Mouse (Mus musculus): ENCODE measurements around the gene Pacsin3. TPM values are rescaled to one million over a fixed set of nuclear protein-coding genes. Genes with fewer than 3 reads are reported as not detected.
A peak's percentile ranks its signal among the peaks of the same experiment; 100 is the strongest.

The Pacsin3 gene
- 11.7 and 13.1 TPM in 2 replicates for polyA plus RNA-seq (2014; fragmentation: Nextera tagmentation; extraction: Ambion mirVana)

DNA sequence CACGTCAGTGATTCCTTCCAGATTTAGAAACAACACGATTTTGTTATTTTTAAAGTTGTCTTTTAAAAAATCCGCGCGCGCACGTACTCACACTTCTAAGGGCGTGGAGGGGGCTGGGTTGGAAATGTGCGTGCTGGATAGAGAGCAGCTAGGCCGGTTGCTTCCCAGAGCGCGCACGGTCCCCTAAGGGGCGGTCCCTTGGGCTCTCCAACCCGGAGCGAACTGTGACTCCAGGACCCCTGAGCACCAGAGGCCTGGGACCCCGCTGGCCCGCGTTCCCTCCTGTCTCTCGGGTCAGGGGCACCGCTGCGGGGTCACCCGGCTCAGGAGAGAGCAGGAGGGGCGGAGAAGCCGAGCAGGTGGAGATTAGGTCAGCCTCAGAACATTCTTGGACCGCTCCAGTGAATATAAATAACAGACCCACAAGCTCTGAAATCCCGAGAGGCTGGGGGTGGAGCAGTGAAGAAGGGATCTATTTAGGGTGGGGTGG lies at the start of gene Pacsin3:
Gene Pacsin3 (plus strand): TSS at position 294 of the 490 bp plus-strand sequence.
- peak; percentile 45; the same call in 1 of the 2 replicates for ATAC-seq (ENCODE audit: low read depth)
- Histone ChIP-seq H3K4me1 (ENCODE audit: control insufficient read depth, insufficient read depth, low read length) (peaks cover 19% of the 10 kb centered on the region), H3K4me2 (ENCODE audit: low read depth, low read length) (peak within 1 kb of the TSS; percentile 95), H3K27me3 (ENCODE audit: control insufficient read depth, insufficient read depth, low read length) (peaks cover 12% of the 10 kb centered on the region), H3K4me3 (ENCODE audit: low read depth, low read length) (peak within 1 kb of the TSS; percentile 47), H3K27ac (ENCODE audit: low read depth, low read length) (peak within 1 kb of the TSS; percentile 22; the same call in 1 of the 2 replicates), H3K9me3 (ENCODE audit: control insufficient read depth, low read length) (no peaks in the 10 kb centered on the region), H3K36me3 (ENCODE audit: control insufficient read depth, insufficient read depth, low read length) (no peaks in the 10 kb centered on the region), H3K9ac (replicated peaks; ENCODE audit: low read depth, low read length) (peak within 1 kb of the TSS; percentile 51)
- under 1% methylated on average over 27 of the region's 27 CpGs for WGBS

DNA sequence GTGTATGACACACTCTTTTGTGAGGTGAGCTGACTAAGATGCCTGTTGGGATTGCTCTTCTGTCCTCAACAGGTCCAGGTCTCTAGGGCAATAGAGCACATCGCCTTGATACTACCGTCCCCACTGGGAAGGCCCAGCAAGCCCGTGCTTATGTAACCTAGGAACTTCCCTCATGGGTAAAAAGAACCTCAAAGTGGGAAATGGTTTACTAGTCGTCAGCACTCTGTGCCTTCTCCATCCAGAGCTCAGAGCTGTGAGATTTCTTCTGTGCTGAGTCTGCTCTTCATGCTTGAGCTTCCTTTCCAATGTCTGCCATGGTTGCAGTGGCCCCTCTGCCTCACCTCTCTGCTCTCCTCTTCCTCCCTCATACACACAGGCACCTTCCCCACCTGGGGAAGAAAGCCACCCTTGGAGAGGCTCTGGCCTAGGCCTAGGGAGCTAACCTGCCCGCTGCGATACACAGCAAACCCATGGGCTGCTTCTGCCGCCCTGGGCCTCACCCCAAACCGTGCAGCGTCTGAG lies 49.4 kb upstream of the Pacsin3 start:
- Histone ChIP-seq H3K9ac (replicated peaks; ENCODE audit: low read depth, low read length) (no peak overlapping the region), H3K4me1 (ENCODE audit: control insufficient read depth, insufficient read depth, low read length) (peaks cover 20% of the 10 kb centered on the region; the same call in 1 of the 2 replicates), H3K4me2 (ENCODE audit: low read depth, low read length) (no peak overlapping the region), H3K4me3 (ENCODE audit: low read depth, low read length) (no peak overlapping the region), H3K36me3 (ENCODE audit: control insufficient read depth, insufficient read depth, low read length) (peaks cover 50% of the 10 kb centered on the region), H3K27me3 (ENCODE audit: control insufficient read depth, insufficient read depth, low read length) (no peaks in the 10 kb centered on the region), H3K9me3 (ENCODE audit: control insufficient read depth, low read length) (no peaks in the 10 kb centered on the region), H3K27ac (ENCODE audit: low read depth, low read length) (no peak overlapping the region)
- ATAC-seq (ENCODE audit: low read depth) = no peak
- WGBS = 92% methylated on average over 9 of the region's 9 CpGs

DNA sequence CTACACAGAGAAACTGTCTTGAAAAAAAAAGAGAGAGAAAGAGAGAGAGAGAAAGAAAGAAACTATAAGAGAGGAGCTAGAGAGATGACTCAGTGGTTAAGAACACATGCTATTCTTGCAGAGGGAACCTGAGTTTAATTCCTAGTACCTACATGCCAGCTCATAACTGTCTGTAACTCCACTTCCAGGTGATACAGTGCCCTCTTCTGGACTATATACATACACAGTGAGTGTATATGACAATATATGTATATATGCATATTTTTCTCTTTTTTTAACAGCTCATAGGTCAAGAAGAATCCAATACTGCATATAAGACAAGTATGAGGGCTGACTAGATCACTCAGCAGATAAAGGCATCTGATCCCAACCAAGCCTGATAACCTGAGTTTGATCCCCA lies 42.4 kb upstream of the Pacsin3 start:
- ATAC-seq (ENCODE audit: low read depth) = no peak
- Histone ChIP-seq H3K4me2 (ENCODE audit: low read depth, low read length) (no peak overlapping the region), H3K36me3 (ENCODE audit: control insufficient read depth, insufficient read depth, low read length) (peaks cover 35% of the 10 kb centered on the region), H3K9me3 (ENCODE audit: control insufficient read depth, low read length) (no peaks in the 10 kb centered on the region), H3K4me1 (ENCODE audit: control insufficient read depth, insufficient read depth, low read length) (no peaks in the 10 kb centered on the region), H3K4me3 (ENCODE audit: low read depth, low read length) (no peak overlapping the region), H3K9ac (replicated peaks; ENCODE audit: low read depth, low read length) (no peak overlapping the region), H3K27me3 (ENCODE audit: control insufficient read depth, insufficient read depth, low read length) (no peaks in the 10 kb centered on the region), H3K27ac (ENCODE audit: low read depth, low read length) (no peak overlapping the region)

DNA sequence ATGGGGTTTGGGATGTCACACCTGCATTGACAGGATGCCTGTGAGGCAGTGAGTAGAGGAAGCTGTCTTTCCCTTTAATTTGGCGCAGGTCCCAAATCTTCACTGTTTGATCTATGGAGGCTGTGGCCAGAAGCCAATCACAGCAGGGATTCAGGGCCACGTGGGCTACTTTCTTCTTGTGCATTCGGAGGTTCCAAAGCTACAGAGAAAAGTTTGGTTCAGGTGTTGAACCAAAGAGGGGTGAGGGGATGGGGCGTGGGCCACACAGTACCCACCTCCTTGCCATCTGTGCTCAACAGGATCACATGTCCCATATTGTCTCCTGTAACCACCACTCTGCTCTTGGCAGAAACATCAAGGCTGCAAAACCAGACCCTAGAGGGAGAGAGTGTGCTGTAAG lies 38.7 kb upstream of the Pacsin3 start:
- Histone ChIP-seq H3K27me3 (ENCODE audit: control insufficient read depth, insufficient read depth, low read length) (no peaks in the 10 kb centered on the region), H3K4me1 (ENCODE audit: control insufficient read depth, insufficient read depth, low read length) (no peaks in the 10 kb centered on the region), H3K9me3 (ENCODE audit: control insufficient read depth, low read length) (no peaks in the 10 kb centered on the region), H3K9ac (replicated peaks; ENCODE audit: low read depth, low read length) (no peak overlapping the region), H3K4me3 (ENCODE audit: low read depth, low read length) (no peak overlapping the region), H3K27ac (ENCODE audit: low read depth, low read length) (no peak overlapping the region), H3K4me2 (ENCODE audit: low read depth, low read length) (no peak overlapping the region), H3K36me3 (ENCODE audit: control insufficient read depth, insufficient read depth, low read length) (peaks cover 5% of the 10 kb centered on the region; the same call in 1 of the 2 replicates)
- 0 out of 2 replicates have a peak, but pooled peaks have one; percentile 11 for ATAC-seq (ENCODE audit: low read depth)
- 64% methylated on average over 4 of the region's 4 CpGs for WGBS

DNA sequence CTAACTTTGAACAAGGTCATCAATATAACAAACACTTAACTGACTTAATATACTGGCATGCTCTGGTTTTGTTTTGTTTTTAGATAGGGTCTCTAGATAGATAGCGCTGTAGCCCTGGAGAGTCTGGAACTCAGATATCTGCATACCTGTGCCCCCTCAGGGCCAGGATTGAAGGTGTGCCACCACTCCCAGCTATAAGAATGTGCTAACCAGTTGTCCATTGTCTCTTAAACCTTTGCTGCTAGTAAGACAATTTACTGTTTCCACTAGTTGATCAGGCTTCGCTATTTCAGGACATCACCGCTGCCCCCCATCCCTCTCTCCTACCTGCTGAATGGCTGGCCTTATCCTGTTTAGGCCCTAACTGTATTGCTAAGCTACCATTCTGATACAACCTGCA lies 35.3 kb upstream of the Pacsin3 start:
- no peaks in the 10 kb centered on the region for H3K36me3 ChIP-seq (ENCODE audit: control insufficient read depth, insufficient read depth, low read length)

DNA sequence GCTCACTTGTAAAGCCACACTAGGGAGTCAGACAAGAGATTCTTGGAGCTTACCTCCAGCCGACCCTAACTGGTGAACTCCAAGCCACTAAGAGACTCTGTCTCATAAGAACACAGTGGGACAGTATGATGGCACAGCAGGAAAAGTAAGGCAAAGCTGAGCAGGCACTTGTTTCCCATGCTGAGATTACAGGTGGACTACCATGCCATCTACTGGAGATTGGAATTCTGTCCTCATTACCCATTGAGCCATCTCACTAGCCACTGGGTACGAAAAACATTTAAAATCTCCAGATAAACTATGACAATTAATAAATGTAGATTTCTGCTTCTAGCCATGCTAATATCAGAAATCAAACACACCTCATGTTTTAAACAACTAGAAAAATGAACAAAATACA lies 32.1 kb upstream of the Pacsin3 start:
- Histone ChIP-seq H3K4me3 (ENCODE audit: low read depth, low read length) (no peak overlapping the region), H3K9ac (replicated peaks; ENCODE audit: low read depth, low read length) (no peak overlapping the region), H3K36me3 (ENCODE audit: control insufficient read depth, insufficient read depth, low read length) (no peaks in the 10 kb centered on the region), H3K27me3 (ENCODE audit: control insufficient read depth, insufficient read depth, low read length) (no peaks in the 10 kb centered on the region), H3K4me2 (ENCODE audit: low read depth, low read length) (no peak overlapping the region), H3K9me3 (ENCODE audit: control insufficient read depth, low read length) (no peaks in the 10 kb centered on the region), H3K4me1 (ENCODE audit: control insufficient read depth, insufficient read depth, low read length) (no peaks in the 10 kb centered on the region), H3K27ac (ENCODE audit: low read depth, low read length) (no peak overlapping the region)
- 88% methylated on average over 2 of the region's 2 CpGs for WGBS
- no peak for ATAC-seq (ENCODE audit: low read depth)

More for the DNA sequence above, 35.3 kb upstream of the Pacsin3 start:
- Histone ChIP-seq H3K9me3 (ENCODE audit: control insufficient read depth, low read length) (no peaks in the 10 kb centered on the region), H3K27me3 (ENCODE audit: control insufficient read depth, insufficient read depth, low read length) (no peaks in the 10 kb centered on the region), H3K4me3 (ENCODE audit: low read depth, low read length) (no peak overlapping the region), H3K27ac (ENCODE audit: low read depth, low read length) (no peak overlapping the region), H3K4me2 (ENCODE audit: low read depth, low read length) (no peak overlapping the region), H3K9ac (replicated peaks; ENCODE audit: low read depth, low read length) (no peak overlapping the region), H3K4me1 (ENCODE audit: control insufficient read depth, insufficient read depth, low read length) (no peaks in the 10 kb centered on the region)
- 97% methylated on average over 3 of the region's 3 CpGs for WGBS
- ATAC-seq (ENCODE audit: low read depth) = no peak

DNA sequence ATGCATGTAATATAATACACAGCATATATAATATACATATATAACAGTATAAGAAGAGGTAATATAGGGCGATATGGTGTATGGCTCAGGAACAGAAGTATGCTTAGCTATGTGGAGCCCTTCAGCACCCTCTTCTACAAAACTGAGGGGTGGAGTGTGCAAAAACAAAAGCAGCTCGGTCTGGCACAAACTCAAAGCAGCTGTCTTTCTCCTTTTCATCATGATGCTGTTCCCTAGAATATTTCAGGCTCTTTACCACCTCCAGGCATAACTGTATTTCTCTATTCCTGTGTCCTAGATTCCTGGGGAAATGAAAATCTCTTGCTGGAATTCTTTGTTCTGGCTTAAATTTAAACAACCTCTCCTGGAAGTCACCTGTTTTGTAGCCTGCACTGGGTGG lies 26.0 kb upstream of the Pacsin3 start:
- Histone ChIP-seq H3K9me3 (ENCODE audit: control insufficient read depth, low read length) (no peaks in the 10 kb centered on the region), H3K36me3 (ENCODE audit: control insufficient read depth, insufficient read depth, low read length) (no peaks in the 10 kb centered on the region), H3K27me3 (ENCODE audit: control insufficient read depth, insufficient read depth, low read length) (no peaks in the 10 kb centered on the region), H3K4me1 (ENCODE audit: control insufficient read depth, insufficient read depth, low read length) (no peaks in the 10 kb centered on the region), H3K4me2 (ENCODE audit: low read depth, low read length) (no peak overlapping the region), H3K4me3 (ENCODE audit: low read depth, low read length) (no peak overlapping the region), H3K27ac (ENCODE audit: low read depth, low read length) (no peak overlapping the region), H3K9ac (replicated peaks; ENCODE audit: low read depth, low read length) (no peak overlapping the region)
- no peak for ATAC-seq (ENCODE audit: low read depth)
- WGBS = 95% methylated on average over 2 of the region's 2 CpGs

DNA sequence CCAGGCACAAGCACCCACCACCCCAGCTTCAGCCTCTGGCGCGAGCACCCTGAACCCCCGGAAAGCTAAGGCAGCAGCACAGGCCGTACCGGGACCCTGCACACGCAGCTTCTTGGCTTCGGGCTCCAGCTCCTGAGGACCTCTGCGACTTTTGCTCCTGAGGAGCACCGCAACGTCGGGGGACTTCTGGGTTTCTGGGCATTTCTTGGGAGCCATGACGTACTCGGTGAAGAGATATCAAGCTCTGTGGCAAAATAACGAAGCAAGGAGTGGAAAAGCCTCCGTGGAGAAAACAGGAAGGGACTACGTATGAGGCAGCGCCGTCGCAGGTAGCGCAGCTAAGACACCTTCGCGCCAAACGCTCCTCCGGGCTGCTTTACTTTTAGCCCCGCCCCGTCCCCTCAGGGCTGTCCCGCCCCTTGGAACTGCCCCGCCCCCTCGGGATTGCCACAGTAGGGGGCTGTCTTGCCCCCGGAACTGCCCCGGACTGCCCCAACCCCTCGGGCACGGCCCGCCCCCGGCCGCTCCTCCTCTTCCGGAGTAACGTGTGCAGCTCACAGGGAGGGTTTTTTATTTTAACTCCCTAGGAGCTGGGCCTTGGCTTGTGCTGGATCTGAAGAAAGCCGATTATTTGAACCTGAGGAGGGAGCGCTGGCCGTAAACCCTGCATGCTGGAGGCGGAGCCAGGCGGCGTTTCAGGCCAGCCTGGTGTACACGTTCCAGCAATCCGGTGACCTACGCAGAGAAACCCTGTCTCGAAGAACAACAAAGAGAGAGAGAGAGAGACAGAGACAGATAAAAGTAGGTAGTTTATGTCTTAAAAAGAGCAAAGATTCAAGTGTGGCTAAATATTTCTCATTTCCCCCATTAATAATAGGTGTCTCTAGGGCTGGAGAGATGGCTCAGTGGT lies 18.9 kb upstream of the Pacsin3 start, which contains the start of gene Ddb2:
Gene Ddb2 (minus strand): TSS at position 382 of the 910 bp plus-strand sequence.
- no peaks in the 10 kb centered on the region for H3K9me3 ChIP-seq (ENCODE audit: control insufficient read depth, low read length)
- no peaks in the 10 kb centered on the region for H3K4me1 ChIP-seq (ENCODE audit: control insufficient read depth, insufficient read depth, low read length)
- peak within 1 kb of the TSS; percentile 54 for H3K4me3 ChIP-seq (ENCODE audit: low read depth, low read length)
- peak within 1 kb of the TSS; percentile 76 for H3K27ac ChIP-seq (ENCODE audit: low read depth, low read length)
- H3K36me3 ChIP-seq (ENCODE audit: control insufficient read depth, insufficient read depth, low read length) = no peaks in the 10 kb centered on the region
- H3K27me3 ChIP-seq (ENCODE audit: control insufficient read depth, insufficient read depth, low read length) = no peaks in the 10 kb centered on the region
- under 1% methylated on average over 48 of the region's 48 CpGs for WGBS
- peak within 1 kb of the TSS; percentile 56 for H3K9ac ChIP-seq (replicated peaks; ENCODE audit: low read depth, low read length)
- peak; percentile 98 for ATAC-seq (ENCODE audit: low read depth)
- H3K4me2 ChIP-seq (ENCODE audit: low read depth, low read length) = peak within 1 kb of the TSS; percentile 76

All from neural tube, embryonic 14.5 days (tissue).